Mouse (Mus musculus) erythroblast, embryonic 14.5 days (primary cell): ENCODE results near the gene Ago1. TPM values are rescaled to one million over a fixed set of nuclear protein-coding genes. Genes with fewer than 3 reads are reported as not detected.

Experiments used
- H3K27me3 ChIP-seq: 2 replicates; pipeline ENCODE4 v1.6.1; 2012; ENCODE audit warnings: inconsistent platforms; ENCODE audit not compliant: control insufficient read depth
- H3K36me3 ChIP-seq: 2 replicates; pipeline ENCODE4 v1.6.1; 2012; ENCODE audit warnings: mild to moderate bottlenecking, inconsistent platforms; ENCODE audit not compliant: control insufficient read depth
- H3K4me1 ChIP-seq: 2 replicates; pipeline ENCODE4 v1.6.1; 2012; ENCODE audit warnings: inconsistent platforms; ENCODE audit not compliant: control insufficient read depth
- H3K4me3 ChIP-seq: replicated peaks from 2 replicates; pipeline ENCODE3; 2012; ENCODE audit warnings: moderate library complexity, mild to moderate bottlenecking, inconsistent platforms
- H3K9me3 ChIP-seq: 2 replicates; pipeline ENCODE4 v1.6.1; 2012; ENCODE audit warnings: low read length, inconsistent platforms, mixed read lengths; ENCODE audit not compliant: control insufficient read depth
- GATA1 ChIP-seq: IDR thresholded peaks from 2 replicates; pipeline ENCODE4 v1.6.1; 2012; ENCODE audit warnings: low read length, inconsistent platforms, mixed read lengths
- TAL1 ChIP-seq: IDR thresholded peaks from 3 replicates; pipeline ENCODE4 v1.6.1; 2012; ENCODE audit warnings: low read length, inconsistent platforms, mixed read lengths
- polyA plus RNA-seq: library from polyadenylated mRNA; stranded (reverse); fragments of >175 nt; gene quantifications from 2 replicates; pipeline ENCODE4 v1.2.3, GENCODE M21; 2012

Gene Ago1
- polyA plus RNA-seq, result 0.05 and 0.09 TPM in 2 replicates

DNA sequence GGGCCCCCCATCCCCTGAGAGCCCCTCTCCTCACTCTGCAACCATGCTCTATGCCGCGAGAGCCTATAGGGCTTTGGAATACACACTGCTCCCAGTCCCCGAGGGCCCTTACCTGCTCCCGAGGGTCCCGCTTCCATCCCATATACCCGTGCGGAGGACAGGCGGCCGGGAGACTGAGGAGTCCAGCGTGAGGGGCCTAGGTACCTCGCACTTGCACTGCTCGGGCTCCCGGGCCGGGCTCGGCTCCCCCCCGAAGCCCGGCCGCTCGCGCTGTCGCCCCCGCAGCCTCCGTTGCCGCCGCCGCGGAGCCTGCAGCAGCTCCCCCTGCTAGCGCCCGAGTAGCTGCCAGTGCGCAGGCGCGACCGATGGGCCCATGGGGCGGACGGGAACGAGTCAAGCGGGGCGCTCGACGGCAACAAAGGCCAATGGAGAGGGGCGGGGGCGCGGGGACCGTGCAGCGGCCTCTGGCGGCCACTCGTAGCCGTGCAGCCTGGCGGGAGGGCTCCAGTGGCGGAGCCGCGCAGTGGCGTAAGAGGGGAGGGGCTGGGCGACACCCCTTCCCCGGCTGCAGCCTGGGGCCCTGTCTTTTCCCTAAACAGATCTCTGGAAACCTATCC lies at the start of gene Ago1:
Gene Ago1, minus strand, starts transcription at position 299 of the 617 bp plus-strand sequence.
- H3K36me3 ChIP-seq, result no peaks in the 10 kb centered on the region
- no peaks in the 10 kb centered on the region for H3K9me3 ChIP-seq
- H3K27me3 ChIP-seq, result no peaks in the 10 kb centered on the region
- peaks cover 37% of the 10 kb centered on the region for H3K4me1 ChIP-seq
- H3K4me3 ChIP-seq, result peak within 1 kb of the TSS; percentile 89
- TF ChIP-seq TAL1, result no peak
- TF ChIP-seq GATA1, result no peak

DNA sequence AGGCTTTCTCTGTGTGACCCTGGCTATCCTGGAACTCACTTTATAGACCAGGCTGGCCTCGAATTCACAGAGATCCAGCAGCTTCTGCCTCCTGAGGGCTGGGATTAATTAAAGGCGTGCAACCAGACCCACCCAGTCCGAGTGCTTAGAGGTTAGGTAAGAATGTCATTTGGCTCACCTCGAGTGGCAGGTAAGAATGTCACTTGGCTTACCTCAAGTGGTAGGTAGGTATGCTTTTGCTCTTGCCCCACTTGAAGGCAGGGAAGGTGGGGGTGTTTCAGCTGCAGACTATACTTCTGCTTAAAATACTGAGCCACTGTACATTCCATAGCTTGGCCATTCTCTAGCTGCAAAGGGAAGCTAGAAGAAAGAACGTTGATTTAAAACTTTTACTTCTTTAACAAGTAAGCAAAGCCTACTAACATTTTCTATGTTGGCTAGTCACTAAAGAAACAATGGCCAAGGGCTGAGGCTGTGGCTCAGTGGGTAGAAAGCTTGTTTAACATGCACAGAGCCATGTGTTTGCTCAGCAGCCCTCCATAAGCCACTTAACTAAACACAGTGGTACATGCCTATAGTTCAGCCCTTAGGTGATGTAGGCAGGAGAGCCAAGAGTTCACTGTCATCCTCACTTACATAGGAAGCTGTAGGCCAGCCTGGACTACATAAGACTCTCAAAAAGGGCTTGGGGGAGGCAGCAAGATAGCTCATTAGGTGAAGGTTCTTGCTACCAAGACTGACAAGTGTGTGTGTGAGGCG lies 44.1 kb upstream of the Ago1 start:
- TF ChIP-seq GATA1 (no peak), TAL1 (no peak)
- H3K27me3 ChIP-seq, result no peaks in the 10 kb centered on the region
- no peaks in the 10 kb centered on the region for H3K36me3 ChIP-seq
- no peaks in the 10 kb centered on the region for H3K4me1 ChIP-seq
- H3K9me3 ChIP-seq, result no peaks in the 10 kb centered on the region
- H3K4me3 ChIP-seq, result no peak overlapping the region

DNA sequence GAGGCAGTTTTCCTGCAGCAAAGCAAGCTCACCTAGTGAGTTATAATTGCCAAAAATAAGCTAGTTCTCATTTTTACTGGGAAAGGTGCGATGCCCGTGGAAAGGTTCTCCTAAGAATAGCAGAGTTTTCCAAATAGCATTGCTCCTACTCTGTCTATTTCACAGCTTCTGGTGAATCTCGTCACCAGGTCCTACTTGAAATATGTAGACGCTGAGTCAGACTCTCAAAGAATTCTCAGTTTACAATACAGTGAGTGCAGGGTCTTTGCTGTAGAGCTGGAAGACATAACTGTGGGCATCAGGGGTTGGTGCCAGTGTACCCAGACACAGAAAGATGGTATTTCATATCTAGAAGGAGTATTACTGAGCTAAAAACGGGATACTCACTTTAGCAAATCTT lies 42.6 kb upstream of the Ago1 start:
- no peaks in the 10 kb centered on the region for H3K36me3 ChIP-seq
- no peaks in the 10 kb centered on the region for H3K9me3 ChIP-seq
- TF ChIP-seq GATA1 (no peak), TAL1 (no peak)
- H3K4me3 ChIP-seq, result no peak overlapping the region
- H3K4me1 ChIP-seq, result no peaks in the 10 kb centered on the region
- no peaks in the 10 kb centered on the region for H3K27me3 ChIP-seq

DNA sequence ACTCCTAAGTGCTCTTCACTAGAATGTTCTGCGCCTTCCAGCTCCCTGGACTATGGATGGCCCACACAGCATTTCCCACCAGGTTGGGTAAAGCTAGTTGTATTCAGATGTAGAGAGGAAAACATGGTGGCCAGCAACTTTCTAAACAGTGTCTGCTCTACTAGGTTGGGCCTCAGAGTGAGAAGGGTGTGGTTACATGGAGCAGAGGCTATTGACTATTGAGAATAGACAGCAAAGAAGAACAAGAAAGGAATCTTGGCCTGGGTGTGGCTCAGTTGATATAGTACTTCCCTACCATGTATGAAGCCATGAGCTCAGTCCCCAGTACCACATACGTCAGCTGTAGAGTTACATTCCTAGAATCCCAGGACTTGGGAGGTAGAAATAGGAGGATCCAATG lies 40.7 kb upstream of the Ago1 start:
- H3K27me3 ChIP-seq, result no peaks in the 10 kb centered on the region

DNA sequence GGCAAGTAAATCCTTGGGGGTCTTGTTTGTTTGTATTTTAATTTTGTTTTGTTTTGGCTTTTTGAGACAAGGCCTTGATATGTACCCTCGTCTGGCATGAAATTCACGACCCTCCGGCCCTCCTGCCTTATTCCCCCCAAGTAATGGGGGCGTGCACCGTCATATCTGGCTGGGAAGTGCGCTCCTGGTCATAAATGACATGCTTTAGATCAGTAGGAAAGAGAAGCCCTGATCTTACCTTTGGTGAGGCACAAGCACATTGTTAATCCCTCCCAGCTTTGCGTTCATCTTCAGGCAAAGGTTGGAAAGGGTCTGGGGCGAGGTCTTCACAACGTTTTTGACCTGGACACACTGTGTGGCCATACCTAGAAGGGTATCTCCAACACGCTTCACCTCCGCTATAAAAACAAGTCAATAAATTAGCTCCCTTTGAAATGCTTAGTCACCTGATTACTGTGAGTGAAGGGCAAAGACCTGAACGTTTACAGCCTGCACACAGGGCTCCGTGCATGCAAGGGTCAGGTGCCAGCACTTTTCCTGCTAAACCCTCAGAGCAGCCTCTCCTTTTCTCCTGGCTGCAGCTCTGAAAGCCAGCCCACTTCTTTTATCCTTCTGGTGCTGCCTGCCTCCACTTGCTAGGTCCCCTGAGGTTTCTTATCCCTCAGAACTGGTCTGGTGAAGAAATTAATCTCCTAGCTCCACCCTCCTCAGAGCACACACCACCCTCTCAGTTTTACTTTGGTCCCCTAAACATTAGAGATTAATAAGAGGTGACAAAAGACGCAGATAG lies 39.9 kb upstream of the Ago1 start:
- no peak for TF ChIP-seq TAL1
- no peaks in the 10 kb centered on the region for H3K36me3 ChIP-seq
- no peaks in the 10 kb centered on the region for H3K9me3 ChIP-seq
- no peak overlapping the region for H3K4me3 ChIP-seq
- H3K4me1 ChIP-seq, result no peaks in the 10 kb centered on the region
- H3K27me3 ChIP-seq, result no peaks in the 10 kb centered on the region

More for the DNA sequence above, 40.7 kb upstream of the Ago1 start:
- TF ChIP-seq TAL1 (no peak), GATA1 (no peak)
- no peaks in the 10 kb centered on the region for H3K36me3 ChIP-seq
- H3K9me3 ChIP-seq, result no peaks in the 10 kb centered on the region
- no peaks in the 10 kb centered on the region for H3K4me1 ChIP-seq
- H3K4me3 ChIP-seq, result no peak overlapping the region

DNA sequence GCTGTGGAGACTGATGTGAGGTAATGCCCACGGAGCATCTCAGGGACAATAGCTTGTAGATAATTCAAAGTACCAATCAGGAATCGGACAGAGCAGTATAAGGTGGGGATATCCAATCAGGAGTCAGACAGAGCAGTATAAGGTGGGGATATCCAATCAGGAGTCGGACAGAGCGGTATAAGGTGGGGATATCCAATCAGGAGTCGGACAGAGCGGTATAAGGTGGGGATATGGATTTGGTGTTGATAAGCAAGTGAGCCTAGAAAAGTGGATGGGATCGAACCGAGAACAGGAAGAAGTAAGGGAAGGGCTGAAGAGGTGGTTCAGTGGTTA lies 34.6 kb upstream of the Ago1 start:
- no peaks in the 10 kb centered on the region for H3K36me3 ChIP-seq
- H3K4me1 ChIP-seq, result no peaks in the 10 kb centered on the region
- no peak for TF ChIP-seq TAL1
- TF ChIP-seq GATA1, result no peak
- no peaks in the 10 kb centered on the region for H3K27me3 ChIP-seq
- H3K9me3 ChIP-seq, result no peaks in the 10 kb centered on the region
- no peak overlapping the region for H3K4me3 ChIP-seq

DNA sequence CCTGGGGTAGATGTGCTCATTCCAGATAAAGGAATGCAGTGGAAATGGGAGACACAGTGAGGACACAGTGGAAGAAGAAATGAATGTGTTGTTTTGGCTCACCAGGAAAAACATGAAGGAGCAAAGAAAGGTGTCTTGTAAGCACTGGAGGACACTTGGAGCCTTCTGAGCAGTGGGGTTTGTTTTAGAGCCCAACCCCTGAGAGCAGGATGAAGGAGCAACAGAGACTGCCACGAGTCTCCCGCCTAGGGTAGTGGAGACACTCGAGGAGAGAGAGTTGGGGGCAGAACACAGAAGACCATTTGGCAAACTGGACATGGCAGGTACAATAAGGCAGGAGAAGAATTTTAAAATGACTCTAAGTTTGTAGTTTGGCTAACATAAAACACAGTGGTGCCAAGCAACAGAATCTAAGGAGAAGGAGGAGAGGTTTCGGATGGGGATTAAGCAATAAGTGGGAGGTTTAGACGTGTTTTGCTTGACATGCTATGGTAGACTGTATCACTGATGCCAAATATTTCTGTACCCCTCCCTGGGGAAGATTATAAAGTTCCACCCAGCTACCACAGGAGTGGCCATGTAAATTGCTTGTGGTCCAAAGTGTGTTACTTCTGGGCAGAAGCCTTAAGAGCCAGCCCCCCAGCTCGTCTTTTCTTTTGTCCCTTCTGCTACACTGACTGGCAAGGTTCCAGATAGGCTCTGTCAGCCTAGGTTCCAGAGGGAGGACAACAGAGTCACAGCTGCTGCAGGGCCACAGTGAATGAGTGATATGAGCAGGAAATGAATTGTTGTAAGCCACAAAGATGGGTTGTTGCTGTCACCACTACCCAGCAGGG lies 34.0 kb upstream of the Ago1 start:
- TF ChIP-seq TAL1, result no peak
- no peak for TF ChIP-seq GATA1
- no peak overlapping the region for H3K4me3 ChIP-seq
- no peaks in the 10 kb centered on the region for H3K9me3 ChIP-seq
- no peaks in the 10 kb centered on the region for H3K4me1 ChIP-seq
- no peaks in the 10 kb centered on the region for H3K36me3 ChIP-seq
- H3K27me3 ChIP-seq, result no peaks in the 10 kb centered on the region

DNA sequence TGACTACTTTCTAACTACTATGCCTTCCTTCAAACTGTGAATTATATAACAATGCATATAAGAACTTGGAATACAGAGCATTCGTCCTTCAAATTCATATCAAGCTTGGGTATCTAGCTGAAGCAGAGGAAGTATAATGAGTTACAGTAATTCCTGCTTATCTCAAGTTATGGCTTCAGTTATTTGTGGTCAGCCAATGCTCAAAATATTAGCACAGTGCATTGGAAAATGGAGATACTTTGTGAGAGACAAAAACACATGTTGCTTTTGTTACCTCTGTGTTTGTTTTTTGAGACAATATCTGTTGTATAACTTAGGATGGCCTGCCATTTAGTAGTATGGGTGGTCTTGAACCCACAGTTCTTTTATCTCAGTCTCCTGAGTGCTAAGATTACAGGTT lies 30.2 kb upstream of the Ago1 start:
- H3K9me3 ChIP-seq, result no peaks in the 10 kb centered on the region
- TF ChIP-seq TAL1 (no peak), GATA1 (no peak)
- no peaks in the 10 kb centered on the region for H3K27me3 ChIP-seq
- no peaks in the 10 kb centered on the region for H3K36me3 ChIP-seq
- H3K4me3 ChIP-seq, result no peak overlapping the region
- H3K4me1 ChIP-seq, result no peaks in the 10 kb centered on the region
